Mouse (Mus musculus) intestine, embryonic 15.5 days (tissue): Measurements from ENCODE around the gene Spint2. TPM values are rescaled to one million over a fixed set of nuclear protein-coding genes. Genes with fewer than 3 reads are reported as not detected.
A peak's percentile ranks its signal among the peaks of the same experiment; 100 is the strongest.

ENCODE experiments used
- ATAC-seq: fragments of 200-750 bp; cut with Nextera tagmentation; 2 replicates; pipeline ENCODE4 v1.8.0; 2017; ENCODE audit warnings: moderate TSS enrichment, moderate library complexity
- H3K27ac ChIP-seq: fragments of 300-500 bp; sonication (generic); 2 replicates; pipeline ENCODE4 v1.5.1; 2015; ENCODE audit warnings: mild to moderate bottlenecking, inconsistent platforms
- H3K27me3 ChIP-seq: fragments of 300-500 bp; sonication (generic); replicated peaks from 2 replicates; pipeline ENCODE4 v1.6.1; 2015; ENCODE audit warnings: inconsistent platforms
- H3K36me3 ChIP-seq: fragments of 300-500 bp; sonication (generic); 2 replicates; pipeline ENCODE4 v1.6.1; 2015; ENCODE audit warnings: inconsistent platforms
- H3K4me1 ChIP-seq: fragments of 300-500 bp; sonication (generic); replicated peaks from 2 replicates; pipeline ENCODE4 v1.6.1; 2015; ENCODE audit warnings: inconsistent platforms
- H3K4me2 ChIP-seq: fragments of 300-500 bp; sonication (generic); replicated peaks from 2 replicates; pipeline ENCODE4 v1.6.1; 2015; ENCODE audit warnings: mild to moderate bottlenecking, inconsistent platforms
- H3K4me3 ChIP-seq: fragments of 300-500 bp; sonication (generic); replicated peaks from 2 replicates; pipeline ENCODE4 v1.5.1; 2015; ENCODE audit warnings: inconsistent platforms
- H3K9ac ChIP-seq: fragments of 300-500 bp; sonication (generic); 2 replicates; pipeline ENCODE4 v1.6.1; 2015; ENCODE audit warnings: inconsistent platforms
- H3K9me3 ChIP-seq: fragments of 300-500 bp; sonication (generic); 2 replicates; pipeline ENCODE4 v1.6.1; 2016; ENCODE audit warnings: inconsistent platforms
- WGBS: fragments of 180-500 bp; shearing (Covaris S2); methylation state at CpG from one replicate; pipeline ENCODE4 v1.1.7; 2015; 5-methylcytosine and 5-hydroxymethylcytosine counted together
- polyA plus RNA-seq: library from polyadenylated mRNA; unstranded; fragments of >200 nt; fragmentation: Nextera tagmentation; extraction: Ambion mirVana; gene quantifications from 2 replicates; pipeline ENCODE4 v1.2.1, GENCODE M21; 2015

Gene Spint2
- polyA plus RNA-seq = 633 and 716 TPM in 2 replicates

DNA sequence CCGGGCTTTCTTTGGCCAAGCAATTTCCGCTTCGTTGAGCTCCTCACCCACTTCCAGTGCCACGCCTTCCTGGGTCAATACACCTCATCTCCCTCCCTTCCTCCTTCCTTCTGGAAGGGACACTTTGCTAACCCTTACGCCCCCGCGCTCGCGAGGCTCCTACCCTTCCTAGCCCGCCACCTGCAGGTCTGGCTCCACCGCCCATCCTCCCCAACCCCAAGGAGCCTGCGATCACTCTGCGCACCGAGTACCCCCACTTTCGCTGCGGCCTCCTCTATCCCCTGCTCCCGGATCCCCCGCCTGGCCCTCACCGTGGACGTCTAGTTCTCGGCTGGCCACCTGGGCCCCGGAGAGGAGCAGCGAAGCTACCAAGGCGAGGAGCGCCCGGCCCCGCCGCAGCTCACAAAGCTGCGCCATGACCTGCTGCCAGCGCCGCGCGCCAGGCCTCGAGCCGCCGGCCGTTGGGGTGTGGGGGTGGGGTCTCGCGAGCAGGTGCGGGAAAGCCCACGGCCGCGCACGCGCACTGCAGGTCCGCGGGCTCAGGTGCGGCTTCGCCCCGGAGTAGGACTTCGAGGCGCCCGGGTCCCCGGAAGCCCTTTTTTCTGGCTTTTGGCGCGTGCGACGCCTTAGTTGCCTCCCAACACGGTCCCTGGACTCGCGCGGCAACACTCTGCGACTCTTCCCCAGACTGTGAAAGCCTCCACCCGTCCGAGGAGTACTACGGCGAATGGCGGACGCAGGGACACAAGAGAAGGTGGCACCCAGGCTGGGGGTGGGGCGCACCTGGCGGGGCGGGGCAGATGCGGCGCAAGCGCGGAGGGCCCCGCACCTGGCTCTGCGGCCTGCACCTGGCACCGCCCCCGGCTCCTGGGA, at the start of gene Spint2:
Gene Spint2 (minus strand): TSS at position 712 of the 873 bp plus-strand sequence.
- peak within 1 kb of the TSS; percentile 91 for H3K27ac ChIP-seq
- peak within 1 kb of the TSS; percentile 95 for H3K4me2 ChIP-seq
- under 1% methylated on average over 79 of the region's 80 CpGs for WGBS
- no peaks in the 10 kb centered on the region for H3K9me3 ChIP-seq
- peak within 1 kb of the TSS; percentile 72 for H3K4me3 ChIP-seq
- no peaks in the 10 kb centered on the region for H3K36me3 ChIP-seq
- peak within 1 kb of the TSS; percentile 82 for H3K9ac ChIP-seq
- H3K4me1 ChIP-seq = peaks cover 10% of the 10 kb centered on the region
- peaks cover 5% of the 10 kb centered on the region for H3K27me3 ChIP-seq
- ATAC-seq = peak; percentile 93

DNA sequence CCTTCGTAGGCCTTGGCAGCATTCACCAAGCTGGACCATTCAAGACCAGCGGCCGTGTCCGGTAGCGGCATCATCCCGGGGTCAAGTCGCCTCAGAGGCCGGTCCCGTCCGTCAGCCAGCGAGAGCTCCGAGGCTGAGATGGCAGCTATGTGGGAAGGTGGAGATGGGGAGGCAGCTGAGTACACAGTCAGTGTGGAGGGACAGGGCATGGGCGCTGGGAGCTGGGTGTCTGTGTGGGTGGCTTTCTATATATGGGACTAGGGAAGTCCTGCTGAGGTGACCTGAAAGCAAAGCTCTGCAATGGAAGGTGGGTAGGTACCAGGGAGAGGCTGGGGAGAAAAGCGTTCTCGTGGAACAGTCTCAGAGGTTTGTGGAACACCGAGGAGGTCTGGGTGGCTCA, 47.3 kb upstream of the Spint2 start:
- ATAC-seq = no peak
- Histone ChIP-seq H3K4me2 (no peak overlapping the region), H3K9me3 (no peaks in the 10 kb centered on the region), H3K36me3 (peaks cover 33% of the 10 kb centered on the region), H3K27me3 (no peaks in the 10 kb centered on the region), H3K9ac (no peak overlapping the region), H3K4me3 (no peak overlapping the region), H3K27ac (no peak overlapping the region), H3K4me1 (no peaks in the 10 kb centered on the region)
- WGBS = 95% methylated on average over 16 of the region's 16 CpGs

DNA sequence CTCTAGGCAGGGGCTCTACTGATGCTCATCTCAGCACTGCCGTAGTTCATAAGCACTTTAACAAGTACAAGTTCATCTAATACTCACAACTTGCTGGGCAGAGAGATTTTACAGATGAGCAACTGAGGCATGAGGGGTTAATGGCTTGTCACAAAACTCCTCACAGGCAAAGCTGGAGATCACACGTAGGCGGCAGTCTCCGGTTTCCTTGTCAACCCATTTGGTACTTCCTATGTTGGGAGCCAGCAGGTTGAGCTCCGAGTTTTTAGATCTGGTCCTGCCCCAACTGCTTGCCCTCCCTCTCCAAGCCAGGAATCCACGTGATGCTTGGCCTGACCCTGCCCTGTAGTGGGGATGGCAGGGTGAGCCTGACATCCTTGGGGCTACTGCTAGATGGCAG, 45.4 kb upstream of the Spint2 start:
- peaks cover 35% of the 10 kb centered on the region for H3K36me3 ChIP-seq
- H3K4me2 ChIP-seq = no peak overlapping the region
- no peak overlapping the region for H3K27ac ChIP-seq
- no peak overlapping the region for H3K4me3 ChIP-seq
- H3K4me1 ChIP-seq = no peaks in the 10 kb centered on the region
- 80% methylated on average over 6 of the region's 6 CpGs for WGBS
- no peak for ATAC-seq
- H3K27me3 ChIP-seq = no peaks in the 10 kb centered on the region
- no peak overlapping the region for H3K9ac ChIP-seq
- no peaks in the 10 kb centered on the region for H3K9me3 ChIP-seq

DNA sequence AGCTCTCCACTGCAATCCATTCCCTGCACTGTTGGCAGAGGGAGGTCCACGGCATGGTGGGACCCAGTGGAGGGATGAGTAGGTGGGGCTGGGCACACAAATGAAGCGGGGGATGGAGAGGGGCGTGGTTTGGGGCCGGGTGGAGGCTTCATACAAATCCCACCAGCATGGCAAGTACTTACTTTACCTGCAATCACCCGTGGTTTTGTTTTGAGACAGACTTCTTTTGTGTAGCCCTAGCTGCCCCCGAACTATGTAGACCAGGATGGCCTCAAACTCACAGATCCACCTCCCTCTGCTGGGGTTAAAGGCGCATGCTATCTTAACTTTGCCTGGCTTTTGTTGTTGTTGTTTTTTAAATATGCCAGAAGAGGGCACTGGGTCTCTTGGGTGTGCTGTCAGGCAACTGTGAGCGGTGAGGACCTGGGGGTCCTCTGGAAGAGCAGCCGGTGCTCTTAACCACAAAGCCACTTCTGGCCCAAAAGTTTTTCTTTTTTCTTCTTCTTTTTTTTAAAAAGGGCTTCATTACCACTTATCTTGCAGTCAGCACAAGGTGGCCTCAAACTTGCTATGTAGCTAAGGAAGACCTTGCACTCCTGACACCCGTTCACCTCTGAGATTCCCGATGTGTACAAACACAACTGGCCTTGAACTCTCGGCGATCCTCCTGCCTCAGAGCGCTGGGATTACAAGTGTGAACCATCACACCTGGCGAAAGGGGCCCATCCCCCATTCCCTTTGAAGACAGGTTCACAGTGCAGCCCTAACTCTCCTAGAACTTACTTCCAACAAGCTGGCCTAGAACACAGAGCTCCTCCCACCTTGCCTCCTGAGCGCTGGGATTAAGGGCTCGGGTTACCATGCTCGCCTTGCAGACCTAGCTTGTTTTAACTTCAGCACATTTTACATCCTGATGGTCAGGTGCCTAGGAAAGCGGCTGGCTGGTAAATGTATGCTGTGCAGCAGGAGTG, 37.9 kb upstream of the Spint2 start:
- ATAC-seq = 0 out of 2 replicates have a peak, but pooled peaks have one; percentile 18
- Histone ChIP-seq H3K9me3 (no peaks in the 10 kb centered on the region), H3K36me3 (peaks cover 9% of the 10 kb centered on the region), H3K4me1 (peaks cover 41% of the 10 kb centered on the region), H3K4me3 (peak overlapping the region; percentile 23), H3K27ac (peak overlapping the region; percentile 77), H3K27me3 (no peaks in the 10 kb centered on the region), H3K9ac (0 out of 2 replicates have a peak overlapping the region, but pooled peaks have one; percentile 23), H3K4me2 (peak overlapping the region; percentile 48)
- 15% methylated on average over 19 of the region's 19 CpGs for WGBS

DNA sequence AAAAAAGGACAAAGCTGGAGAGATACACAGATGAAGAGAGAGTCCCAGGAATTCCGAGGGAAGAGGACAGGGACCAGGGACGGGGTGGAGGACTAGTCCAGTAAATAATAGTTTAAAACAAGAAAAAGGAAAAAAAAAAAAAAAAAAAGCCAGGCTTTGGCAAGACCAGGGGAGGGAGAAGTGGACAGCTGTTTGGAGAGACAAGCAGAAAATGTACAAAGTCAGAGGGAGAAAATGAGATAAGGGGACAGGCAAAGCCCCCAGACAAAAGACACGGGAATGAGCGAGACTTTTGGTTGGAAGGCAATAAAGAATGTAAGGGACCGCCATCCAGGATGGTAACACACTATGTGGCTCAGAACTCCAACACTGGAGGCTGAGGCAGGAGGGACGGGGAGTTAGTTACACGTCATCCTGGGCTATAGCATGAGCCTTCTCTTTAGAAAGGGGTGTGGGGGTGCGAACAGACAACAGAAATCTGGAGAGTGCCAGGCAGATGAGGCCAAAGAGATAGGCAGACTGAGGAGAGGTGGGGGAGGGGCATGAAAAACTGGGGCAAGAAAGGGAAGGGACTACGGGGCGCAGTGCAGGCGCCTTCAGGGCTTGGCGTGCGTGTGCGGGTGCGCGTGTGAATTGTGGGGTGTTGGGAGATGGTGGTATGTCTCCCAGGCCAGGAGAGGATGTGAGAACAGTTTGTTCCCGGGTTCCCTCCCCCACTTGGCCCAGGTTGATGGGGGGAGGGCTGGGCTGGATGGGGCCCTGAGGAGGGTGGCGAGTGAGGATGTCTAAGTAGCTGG, 36.6 kb upstream of the Spint2 start:
- no peaks in the 10 kb centered on the region for H3K9me3 ChIP-seq
- H3K27me3 ChIP-seq = no peaks in the 10 kb centered on the region
- H3K36me3 ChIP-seq = no peaks in the 10 kb centered on the region
- peak overlapping the region; percentile 77 for H3K27ac ChIP-seq
- peak; percentile 42 for ATAC-seq
- peak overlapping the region; percentile 23; the same call in 1 of the 2 replicates for H3K9ac ChIP-seq
- WGBS = 10% methylated on average over 18 of the region's 18 CpGs
- H3K4me1 ChIP-seq = peaks cover 41% of the 10 kb centered on the region
- peak overlapping the region; percentile 23 for H3K4me3 ChIP-seq
- peak overlapping the region; percentile 48 for H3K4me2 ChIP-seq

DNA sequence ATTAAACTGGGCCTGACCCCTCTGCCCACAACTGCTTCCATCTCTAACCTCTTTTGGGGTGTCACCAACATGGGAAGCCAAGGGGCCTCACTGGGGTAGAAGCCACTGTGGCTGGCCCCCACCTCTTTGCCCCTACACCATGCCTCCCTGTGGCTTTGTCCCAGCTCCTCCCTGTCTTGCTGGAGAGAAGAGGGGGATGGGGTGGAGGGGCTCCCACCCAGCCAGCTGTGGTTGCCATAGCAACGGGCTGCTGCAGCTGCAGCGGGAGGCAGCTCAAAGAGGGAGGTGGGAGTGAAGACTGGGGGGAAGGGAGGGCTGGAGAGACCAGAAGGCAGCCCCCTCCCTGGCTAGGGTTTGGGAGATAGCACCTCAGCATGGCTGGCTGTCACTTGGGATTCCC, 35.8 kb upstream of the Spint2 start:
- no peaks in the 10 kb centered on the region for H3K27me3 ChIP-seq
- H3K36me3 ChIP-seq = no peaks in the 10 kb centered on the region
- no peak overlapping the region for H3K4me3 ChIP-seq
- H3K9me3 ChIP-seq = no peaks in the 10 kb centered on the region
- peak overlapping the region; percentile 48 for H3K4me2 ChIP-seq
- H3K27ac ChIP-seq = peak overlapping the region; percentile 77
- peak; percentile 57 for ATAC-seq
- H3K4me1 ChIP-seq = peaks cover 41% of the 10 kb centered on the region
- WGBS = 3% methylated on average over 2 of the region's 2 CpGs
- peak overlapping the region; percentile 13; the same call in 1 of the 2 replicates for H3K9ac ChIP-seq

DNA sequence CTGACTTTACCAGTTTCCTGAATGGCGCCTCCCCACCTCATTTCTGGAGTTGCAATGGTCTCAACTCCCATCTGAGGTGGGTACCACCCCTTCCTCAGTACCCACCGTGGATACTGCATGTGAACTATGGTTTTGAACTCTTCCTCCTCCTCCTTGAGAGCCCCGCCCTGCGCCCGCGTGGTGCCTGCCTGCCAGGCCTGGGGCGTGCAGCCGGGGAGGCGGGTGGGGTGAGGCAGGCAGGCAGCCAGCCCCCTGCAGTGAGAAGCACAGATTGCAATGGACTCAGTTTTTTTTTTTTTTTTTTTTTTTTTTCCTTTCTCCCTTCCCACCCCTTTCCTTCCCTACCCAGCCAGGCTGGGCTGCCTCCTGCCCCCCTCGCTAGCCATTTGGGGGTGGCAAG, 35.3 kb upstream of the Spint2 start:
- H3K9ac ChIP-seq = no peak overlapping the region
- H3K27ac ChIP-seq = peak overlapping the region; percentile 77
- no peaks in the 10 kb centered on the region for H3K27me3 ChIP-seq
- no peak overlapping the region for H3K4me3 ChIP-seq
- WGBS = 6% methylated on average over 10 of the region's 10 CpGs
- peaks cover 41% of the 10 kb centered on the region for H3K4me1 ChIP-seq
- H3K36me3 ChIP-seq = no peaks in the 10 kb centered on the region
- peak overlapping the region; percentile 48 for H3K4me2 ChIP-seq
- peak; percentile 45 for ATAC-seq
- H3K9me3 ChIP-seq = no peaks in the 10 kb centered on the region

DNA sequence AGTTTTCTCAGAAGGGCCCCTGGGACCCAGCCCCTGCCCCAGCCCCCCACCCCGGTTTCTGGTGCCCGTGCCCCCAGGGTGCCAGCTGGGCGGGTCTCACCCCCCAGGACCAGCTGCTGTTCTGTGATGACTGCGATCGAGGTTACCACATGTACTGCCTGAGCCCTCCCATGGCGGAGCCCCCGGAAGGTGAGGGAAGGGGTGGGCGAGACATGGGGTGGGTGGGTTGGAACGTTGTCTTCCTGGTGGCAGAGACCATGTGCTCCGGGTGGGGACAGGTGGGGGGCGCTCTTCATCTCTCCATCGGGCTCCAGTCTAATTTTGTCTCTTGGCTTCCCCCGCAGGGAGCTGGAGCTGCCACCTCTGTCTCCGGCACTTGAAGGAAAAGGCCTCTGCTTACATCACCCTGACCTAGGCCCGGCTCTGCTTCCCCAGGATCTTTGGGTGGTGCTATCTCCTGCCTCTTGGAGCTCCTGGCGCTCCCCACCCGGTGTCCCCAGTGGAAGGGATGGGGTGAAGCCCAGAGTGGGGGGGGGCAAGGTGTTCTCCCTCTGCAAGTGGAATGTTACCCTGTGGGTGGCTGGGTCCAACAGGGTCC, 34.5 kb upstream of the Spint2 start:
- Histone ChIP-seq H3K27ac (peak overlapping the region; percentile 77), H3K27me3 (no peaks in the 10 kb centered on the region), H3K9ac (no peak overlapping the region), H3K36me3 (no peaks in the 10 kb centered on the region), H3K4me3 (no peak overlapping the region), H3K9me3 (no peaks in the 10 kb centered on the region), H3K4me1 (peaks cover 41% of the 10 kb centered on the region), H3K4me2 (peak overlapping the region; percentile 48; the same call in 1 of the 2 replicates)
- no peak for ATAC-seq
- WGBS = 65% methylated on average over 16 of the region's 17 CpGs

DNA sequence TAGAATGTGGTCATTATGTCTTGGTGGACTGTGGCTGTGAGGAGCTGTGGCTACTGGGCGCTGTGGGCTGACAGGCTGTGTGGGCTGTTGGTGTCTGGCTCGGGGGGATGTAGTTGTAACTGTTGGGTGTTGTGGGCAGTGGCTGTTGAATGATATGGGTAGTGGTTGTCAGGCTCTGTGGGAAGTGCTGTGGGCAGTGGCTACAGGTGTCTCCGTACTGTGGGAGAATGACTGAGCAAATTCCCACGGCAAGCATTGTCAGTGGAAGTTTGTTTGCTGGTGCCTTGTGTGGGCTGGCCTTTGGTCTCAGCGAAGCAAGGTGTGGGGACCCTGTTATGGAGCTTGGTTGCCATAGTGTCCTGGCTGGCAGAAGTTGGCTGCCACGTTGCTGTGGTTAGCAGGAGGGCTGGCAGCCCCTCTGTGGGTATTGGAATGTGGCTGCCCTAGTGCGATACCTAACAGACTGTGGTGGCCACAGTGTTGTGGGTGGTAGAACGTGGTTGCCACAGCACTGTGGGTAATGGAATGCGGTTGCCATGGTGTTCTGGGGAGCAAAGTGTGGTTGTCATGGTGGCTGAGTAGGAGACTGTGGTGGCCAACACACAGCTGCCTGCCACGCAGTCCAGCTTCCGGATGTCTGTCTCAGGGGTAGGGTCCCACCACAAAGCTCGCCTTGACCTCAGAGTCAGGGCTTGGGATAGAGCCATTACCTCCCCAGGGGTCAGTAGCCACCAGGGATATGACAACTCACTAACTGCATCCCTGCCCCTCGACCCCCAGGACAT, 33.3 kb upstream of the Spint2 start:
- ATAC-seq = no peak
- no peaks in the 10 kb centered on the region for H3K9me3 ChIP-seq
- no peak overlapping the region for H3K27ac ChIP-seq
- no peak overlapping the region for H3K9ac ChIP-seq
- peaks cover 35% of the 10 kb centered on the region for H3K4me1 ChIP-seq
- WGBS = 74% methylated on average over 13 of the region's 13 CpGs
- no peak overlapping the region for H3K4me3 ChIP-seq
- no peak overlapping the region for H3K4me2 ChIP-seq
- no peaks in the 10 kb centered on the region for H3K36me3 ChIP-seq
- H3K27me3 ChIP-seq = no peaks in the 10 kb centered on the region

DNA sequence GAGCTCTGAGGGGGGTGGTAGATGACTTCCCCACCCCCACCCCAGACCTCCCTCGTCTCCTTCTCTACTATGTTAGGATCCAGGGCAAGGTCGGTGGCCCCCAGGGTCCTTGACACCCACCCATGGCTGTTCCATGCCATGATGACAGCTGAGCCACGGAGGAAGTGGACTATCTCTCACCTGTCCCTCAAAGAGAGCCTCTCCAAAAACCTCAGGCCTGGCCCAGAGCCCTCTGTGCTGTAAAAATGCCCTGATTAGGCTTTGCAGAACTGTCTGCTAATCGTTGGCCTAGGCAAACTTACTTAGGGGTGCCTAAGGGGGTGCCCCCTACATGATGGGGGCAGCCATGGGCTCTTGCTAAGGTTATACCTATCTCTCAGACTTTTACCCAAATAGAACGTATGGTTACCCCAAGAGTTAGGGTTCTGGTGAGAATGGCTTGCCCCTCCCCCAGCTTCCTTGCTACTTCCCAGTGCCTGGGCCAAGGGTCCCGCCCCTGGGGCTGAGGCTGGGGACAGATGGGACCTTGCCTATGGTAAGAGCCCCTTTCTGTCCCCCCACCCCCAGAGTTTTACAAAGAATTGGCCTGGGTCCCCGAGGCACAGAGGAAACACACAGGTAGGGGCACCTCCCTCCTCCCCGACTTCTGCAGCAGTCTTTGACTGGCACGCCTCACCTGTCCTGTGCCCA, 32.0 kb upstream of the Spint2 start:
- Histone ChIP-seq H3K36me3 (no peaks in the 10 kb centered on the region), H3K4me3 (no peak overlapping the region), H3K9ac (no peak overlapping the region), H3K4me2 (no peak overlapping the region), H3K27me3 (0 out of 2 replicates have a peak, but pooled peaks cover under 1% of the 10 kb centered on the region), H3K4me1 (peaks cover 32% of the 10 kb centered on the region), H3K9me3 (no peaks in the 10 kb centered on the region), H3K27ac (no peak overlapping the region)
- no peak for ATAC-seq
- 57% methylated on average over 9 of the region's 9 CpGs for WGBS
